Mouse (Mus musculus) adrenal gland (tissue): ENCODE measurements around the gene Sds.

ENCODE experiments used
- intact Hi-C: fragments of 180-260 bp; cut with DNase I; formaldehyde crosslinking; loops from one replicate; pipeline ENCODE4 v1.15.1; 2025

Sds gene

DNA sequence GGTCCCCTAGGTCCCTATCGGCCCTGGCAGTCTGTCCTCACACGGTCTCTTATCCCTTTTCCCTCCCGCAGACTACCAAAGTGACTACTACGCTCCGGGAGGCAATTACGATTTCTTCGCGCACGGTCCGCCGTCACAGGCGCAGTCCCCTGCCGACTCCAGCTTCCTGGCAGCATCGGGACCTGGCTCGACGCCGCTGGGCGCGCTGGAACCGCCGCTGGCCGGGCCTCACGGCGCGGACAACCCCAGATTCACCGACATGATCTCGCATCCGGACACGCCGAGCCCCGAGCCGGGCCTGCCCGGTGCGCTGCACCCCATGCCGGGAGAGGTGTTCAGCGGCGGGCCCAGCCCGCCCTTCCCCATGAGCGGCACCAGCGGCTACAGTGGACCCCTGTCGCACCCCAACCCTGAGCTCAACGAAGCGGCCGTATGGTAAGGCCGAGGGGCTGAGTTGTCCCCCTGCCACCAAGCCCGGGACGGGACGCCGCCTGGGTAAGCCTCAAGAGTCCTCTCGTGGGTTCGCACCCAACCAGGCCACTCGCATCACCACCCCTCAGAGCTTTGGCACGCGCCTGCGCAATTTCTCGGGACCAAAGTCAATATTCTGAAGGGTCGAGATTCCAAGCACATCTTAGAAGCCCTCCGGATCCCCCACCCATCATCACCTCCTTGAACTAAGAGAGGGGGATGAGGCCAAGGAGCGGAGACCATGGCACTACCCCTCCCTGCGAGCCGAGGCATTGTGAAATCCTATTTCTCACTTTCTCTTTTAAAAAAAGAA, 36.2 kb upstream of the Sds start:
- intact Hi-C loops, result loop anchor here (10.0 kb wide), 1 partner anchor 295 kb away; no protein-coding TSS in a partner anchor

DNA sequence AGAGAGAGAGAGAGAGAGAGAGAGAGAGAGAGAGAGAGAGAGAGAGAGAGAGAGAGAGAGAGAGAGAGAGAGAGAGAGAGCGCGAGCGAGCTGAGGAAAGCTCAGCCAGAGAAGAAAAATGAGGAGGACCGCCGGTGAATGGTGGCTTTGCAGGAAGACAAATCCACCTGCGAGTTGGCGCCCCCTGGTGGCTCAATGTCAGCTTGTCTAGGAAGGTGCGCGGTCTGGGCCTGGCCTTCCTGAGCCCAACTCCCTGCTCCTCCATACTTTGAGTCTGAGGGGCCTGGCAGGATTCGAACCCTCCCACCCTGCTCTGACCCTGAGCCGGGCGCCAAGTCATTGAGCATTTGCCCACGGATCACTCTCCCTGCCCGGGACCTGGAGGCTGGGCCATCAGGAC, 35.6 kb upstream of the Sds start:
- intact Hi-C loops, result loop anchor here (10.0 kb wide), 1 partner anchor 296 kb away; no protein-coding TSS in a partner anchor

DNA sequence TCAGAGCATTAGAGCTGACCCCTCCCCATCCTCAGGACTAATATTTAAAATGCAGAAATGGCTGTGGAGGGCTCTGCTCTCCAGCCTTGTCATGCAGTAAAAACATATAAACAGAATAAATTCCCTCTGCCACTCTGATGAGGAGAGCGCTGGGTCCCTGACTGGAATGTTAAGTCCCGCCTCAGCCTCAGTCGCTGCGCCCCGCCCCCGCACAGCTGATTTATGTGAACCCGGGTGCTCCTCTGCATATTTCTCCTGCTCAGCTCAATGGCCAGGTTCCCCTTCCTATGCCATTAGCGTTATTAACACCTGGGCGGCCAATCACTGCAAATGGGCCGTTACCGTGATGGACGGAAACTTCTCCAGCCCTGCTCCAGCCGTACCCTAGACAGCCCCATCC, 29.0 kb upstream of the Sds start:
- intact Hi-C loops, result loop anchor here (10.0 kb wide), 1 partner anchor 303 kb away; no protein-coding TSS in a partner anchor

DNA sequence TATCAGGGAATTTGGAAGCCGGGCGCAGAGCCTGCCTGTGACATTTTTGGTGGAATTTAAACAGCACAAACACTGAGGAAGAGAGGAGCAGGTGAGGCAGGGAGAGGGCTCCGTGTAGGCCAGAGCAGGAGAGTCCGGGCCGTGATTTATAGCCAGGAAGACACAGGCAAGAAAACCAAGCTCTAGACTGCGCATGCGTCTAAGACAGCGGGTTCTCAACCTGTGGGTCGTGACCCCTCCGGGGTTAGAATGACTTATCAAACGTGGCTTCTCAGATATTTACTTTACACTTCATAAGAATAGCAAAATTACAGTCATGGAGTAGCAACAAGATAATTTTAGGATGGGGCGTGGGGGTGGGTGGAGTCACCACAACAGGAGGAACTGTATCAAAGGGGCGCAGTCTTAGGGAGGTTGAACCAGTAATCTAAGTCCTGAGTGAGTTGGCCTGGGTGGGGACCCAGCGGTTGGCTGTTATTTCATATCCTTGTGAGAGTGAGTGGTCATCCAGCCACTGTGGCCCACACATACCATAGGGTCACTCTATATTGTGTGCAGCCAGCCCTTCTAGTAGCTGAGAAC, 21.5 kb upstream of the Sds start:
- intact Hi-C loops, result no loop called here

DNA sequence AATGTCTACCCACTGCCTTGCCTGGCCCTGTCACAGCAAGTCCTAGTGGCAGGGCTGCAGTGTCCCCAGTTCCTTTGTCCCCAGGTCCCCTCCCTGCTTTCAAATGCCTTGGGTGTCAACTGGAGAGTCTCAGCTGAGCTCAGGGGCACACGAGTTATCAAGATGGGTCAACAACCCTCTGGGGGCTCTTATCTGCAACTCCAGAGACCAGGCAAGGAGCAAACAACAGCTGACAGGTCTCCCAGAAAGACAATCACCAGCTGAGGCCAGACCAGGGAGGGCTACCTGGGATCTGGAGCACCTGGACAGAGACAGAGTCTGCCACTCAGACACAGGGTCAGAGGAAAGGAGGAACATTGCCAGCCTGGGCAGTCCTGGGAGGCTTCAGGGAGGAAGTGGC, 20.1 kb upstream of the Sds start:
- intact Hi-C loops, result no loop called here

DNA sequence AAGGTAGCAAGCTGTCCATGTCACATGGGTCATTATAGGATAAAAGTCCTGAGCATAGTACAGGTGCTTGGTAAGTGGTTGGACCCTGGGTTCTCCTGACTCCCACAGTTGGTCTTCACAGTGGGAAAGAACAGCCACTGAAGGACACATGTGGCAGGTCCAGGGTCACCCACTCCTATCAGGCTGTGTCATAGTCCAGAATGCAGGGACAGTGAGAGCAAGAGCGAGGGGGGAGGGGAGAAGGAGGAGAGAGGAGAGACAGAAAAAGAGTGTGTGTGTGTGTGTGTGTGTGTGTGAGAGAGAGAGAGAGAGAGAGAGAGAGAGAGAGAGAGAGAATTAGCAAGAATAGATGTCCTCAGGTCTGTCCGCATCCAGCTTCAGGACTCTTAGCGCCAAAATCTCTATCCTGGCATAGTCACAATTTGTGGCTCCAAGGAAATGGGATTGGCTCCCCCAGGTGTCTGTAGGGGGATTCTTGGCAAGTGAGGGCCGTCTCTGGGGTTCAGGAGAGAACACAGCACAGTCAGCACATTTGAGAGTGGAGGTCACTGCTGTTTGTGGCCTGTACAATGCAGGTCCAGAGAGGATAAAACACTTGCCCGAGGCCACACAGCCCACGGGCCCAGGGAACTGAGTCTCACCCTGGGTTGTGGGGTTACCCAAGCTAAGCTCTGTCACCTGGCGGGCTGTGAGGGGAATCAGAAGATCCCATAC, 19.3 kb upstream of the Sds start:
- intact Hi-C loops, result no loop called here

DNA sequence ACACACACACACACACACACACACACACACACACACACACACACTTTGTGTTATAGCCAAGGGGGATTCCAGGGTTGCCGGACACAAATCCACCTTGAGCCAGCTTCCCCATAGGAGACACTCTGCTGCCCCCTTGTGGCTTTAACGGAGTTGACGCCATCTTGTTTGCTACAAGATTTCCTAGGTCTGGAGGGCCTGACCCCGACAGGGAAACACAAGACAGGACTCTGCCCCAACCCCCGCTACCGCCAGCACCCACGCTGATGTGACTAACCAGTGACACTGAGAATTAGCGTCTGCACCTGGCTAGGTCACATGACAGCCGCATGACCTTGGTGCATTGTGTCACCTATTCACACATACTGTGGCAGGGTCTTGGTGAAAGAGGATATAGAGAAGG, 18.7 kb upstream of the Sds start:
- intact Hi-C loops, result no loop called here

DNA sequence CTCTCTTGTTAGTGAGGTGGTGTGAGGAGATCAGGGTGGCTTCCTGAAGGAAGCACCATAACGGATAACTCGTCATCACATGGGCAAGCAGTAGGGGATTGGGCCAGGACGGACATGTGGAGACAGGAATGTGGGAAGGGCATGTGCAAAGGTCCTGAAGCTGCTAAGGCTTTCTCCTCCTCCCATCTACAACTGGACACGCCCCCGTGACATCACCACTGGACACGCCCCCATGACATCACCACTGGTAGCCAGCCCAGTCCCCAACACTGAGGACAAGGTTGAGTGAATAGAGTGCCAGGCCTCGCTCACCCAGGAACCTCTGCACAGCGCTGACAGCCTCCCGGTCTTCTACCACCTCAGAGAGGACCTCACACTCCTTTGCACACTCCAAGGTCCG, 17.2 kb upstream of the Sds start:
- intact Hi-C loops, result no loop called here

DNA sequence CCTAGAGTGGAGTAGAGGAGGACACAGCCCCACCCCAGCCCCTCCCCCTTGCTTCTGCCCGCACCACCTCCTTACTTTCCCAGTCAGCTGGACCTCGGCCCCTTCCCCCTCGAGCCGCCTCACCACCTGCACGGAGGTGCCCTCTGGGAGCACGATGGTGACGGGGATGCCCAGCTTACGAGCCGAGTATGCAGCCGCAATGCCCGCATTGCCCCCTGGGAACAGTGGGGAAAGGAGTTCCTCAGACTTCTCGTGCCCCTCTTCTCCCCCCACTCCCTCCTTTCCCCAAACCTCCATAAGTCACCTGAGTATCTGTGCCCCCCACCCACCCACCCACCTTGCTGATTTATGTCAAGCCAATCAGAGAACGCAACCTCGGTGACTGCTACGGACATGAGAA, 14.4 kb upstream of the Sds start:
- intact Hi-C loops, result no loop called here

DNA sequence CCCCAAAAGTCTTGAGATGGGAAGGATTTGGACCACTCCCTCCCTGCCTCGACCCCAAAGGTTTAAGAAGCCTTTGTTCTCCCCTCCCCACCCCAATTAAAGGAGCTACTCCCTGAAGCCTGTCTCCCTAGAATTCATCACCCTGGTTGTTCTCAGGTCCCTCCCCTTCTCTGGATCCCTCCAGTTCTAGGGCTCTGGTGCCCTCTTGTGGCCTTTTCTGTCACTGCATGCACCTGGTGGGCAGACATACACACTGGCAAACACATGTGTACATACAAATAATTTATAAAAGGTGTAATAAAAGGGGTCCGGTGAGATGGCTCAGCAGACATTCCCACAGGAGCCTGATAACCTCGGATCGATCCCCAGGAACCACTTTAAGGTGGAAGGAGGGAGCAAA, 12.0 kb upstream of the Sds start:
- intact Hi-C loops, result no loop called here

DNA sequence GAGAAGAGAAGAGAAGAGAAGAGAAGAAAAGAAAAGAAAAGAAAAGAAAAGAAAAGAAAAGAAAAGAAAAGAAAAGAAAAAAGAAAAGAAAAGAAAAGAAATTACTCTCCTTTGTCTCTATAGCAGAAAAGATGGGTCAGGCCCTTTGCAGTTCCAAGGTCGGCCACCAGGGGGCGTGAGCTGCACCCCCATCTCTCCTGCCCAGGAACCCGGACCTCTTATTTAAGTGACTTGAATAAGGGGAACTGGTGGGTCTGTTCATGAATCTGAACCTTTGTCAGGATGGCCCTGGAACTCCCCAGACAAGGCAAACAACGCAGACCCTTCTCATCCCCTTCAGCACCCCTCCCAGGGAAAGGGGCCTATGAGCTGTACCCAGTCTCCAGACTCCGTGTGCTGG, 11.3 kb upstream of the Sds start:
- intact Hi-C loops, result no loop called here

DNA sequence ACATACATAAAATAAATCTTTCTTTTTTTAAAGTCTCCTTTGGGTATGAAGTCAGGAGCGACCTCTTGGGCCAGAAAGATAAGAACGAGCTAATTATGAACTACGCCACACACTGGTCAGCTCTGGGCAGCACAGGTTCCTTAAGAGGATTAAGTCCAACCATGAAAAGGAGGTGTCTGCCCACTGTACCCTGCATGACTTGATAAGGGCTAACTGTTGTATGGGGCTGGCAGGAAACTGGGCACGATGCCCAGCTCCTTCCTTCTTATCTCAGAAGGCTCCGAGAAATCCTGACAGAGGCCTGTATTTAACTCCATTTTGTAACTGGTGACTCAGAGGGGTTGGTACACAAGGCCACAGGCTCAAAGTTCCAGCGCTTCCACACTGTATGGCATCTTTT, 10.5 kb upstream of the Sds start:
- intact Hi-C loops, result no loop called here

DNA sequence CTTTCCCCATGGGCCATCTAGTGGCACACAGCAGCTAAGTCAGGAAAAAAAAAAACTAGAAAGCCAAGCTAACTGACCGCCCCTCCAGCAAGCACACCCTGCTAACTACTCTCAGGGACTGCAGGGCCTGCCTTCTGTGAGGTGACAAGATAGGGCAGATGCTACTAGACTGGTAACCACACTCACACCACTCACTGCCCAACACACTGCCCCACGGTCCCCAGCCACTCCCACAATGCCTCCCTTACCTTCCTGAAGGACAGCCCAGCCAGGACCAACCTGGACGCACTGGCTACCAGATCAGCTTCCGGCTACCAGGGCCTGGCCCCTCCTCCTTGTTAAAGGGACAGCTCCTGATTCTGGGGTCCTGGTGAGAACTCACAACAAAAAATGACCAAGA, 9.3 kb upstream of the Sds start:
- intact Hi-C loops, result no loop called here

DNA sequence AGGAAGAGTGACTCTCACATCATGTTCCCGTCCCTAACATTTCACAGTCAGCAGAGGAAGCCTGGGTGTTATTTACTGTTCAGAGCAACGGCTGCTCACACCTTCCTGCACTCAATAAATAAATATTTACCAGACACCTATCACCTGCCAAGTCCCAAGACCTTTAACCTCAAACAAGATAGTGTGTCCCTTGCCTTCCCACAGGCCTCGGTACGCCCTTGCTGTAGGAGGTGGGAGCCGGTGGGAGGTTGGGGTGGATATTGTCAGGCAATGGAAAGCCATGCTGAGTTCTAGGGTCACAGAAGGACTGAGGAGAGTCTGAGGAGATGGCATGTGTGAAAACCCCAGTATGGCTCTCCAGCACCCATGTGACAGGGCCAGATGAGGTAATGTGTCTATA, 8.0 kb upstream of the Sds start:
- intact Hi-C loops, result no loop called here

DNA sequence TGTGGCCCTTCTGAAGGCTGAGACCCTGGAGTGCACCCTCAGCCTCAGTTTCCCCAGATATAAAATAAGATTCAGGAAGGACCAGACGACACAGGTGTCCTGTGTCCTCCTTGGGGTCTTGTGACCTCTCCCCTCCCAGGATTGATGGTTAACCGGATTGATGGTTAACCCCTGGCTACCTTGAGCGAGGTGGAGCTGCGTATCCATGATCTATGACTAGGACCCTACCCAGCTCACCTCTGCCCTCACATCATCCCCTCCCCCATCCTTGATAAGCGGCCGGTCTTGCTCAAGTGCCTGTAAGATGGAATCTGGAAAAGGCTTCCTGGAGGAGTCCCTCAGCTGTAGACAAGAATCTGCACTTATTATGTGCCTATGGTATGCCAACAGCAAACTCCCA, 7.5 kb upstream of the Sds start:
- intact Hi-C loops, result no loop called here

DNA sequence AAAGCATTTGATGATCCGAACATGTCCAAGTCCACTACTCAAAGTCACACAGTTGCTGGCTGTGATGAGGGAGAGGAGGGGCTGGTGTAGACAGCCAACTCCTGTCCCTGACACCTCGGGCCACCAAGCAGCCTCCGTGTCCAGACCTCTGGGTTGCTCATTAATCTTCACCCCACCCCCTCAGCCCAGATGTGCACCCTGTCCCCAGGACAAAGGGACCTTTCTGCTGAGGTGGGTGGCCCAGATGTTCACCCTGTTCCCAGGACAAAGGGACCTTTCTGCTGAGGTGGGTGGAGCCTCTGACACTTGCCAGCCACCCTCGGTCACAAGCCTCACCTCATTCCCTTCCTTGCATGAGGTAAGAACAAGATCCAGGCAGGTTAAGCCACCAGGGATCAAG, 4.8 kb upstream of the Sds start:
- intact Hi-C loops, result no loop called here

DNA sequence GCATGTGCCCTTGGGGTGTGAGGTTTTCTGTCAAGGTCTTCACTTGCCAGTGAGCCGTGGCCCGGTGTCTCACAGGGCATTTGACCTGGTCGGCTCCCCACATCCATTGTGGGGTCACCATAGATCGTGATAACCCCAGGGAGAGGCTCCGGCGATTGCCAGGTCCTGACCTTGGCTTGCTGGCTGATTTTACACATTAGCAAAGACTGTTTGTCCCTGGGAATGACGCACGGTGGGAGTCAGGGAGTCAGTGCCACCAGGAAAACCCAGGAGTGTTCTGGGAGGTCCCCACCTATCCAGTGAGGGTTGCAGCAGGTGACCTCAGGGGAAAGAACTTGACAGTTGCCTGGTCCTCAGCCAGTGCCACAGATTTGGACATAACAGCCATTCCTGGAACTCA, 3.6 kb upstream of the Sds start, which contains the start of gene Sdsl:
Sdsl (minus strand) TSS at position 41 of the 400 bp plus-strand sequence.
- intact Hi-C loops, result no loop called here

DNA sequence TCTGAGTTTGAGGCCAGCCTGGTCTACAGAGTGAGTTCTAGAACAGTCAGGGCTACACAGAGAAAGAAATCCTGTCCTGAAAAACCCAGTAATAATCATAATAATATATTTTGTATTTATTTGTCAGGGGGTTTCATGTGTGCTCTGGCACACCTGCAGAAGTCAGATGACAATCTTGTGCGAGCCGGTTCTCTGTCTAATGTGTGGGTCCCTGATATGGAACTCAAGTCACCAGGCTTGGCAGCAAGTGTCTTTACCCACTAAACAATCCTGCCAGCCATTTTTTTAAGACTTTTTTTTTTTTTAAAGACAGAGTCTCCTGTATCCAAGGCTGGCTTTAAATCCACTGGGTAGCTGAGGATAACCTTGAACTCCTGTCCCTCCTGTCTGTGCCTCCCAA, 3.0 kb upstream of the Sds start:
- intact Hi-C loops, result no loop called here

DNA sequence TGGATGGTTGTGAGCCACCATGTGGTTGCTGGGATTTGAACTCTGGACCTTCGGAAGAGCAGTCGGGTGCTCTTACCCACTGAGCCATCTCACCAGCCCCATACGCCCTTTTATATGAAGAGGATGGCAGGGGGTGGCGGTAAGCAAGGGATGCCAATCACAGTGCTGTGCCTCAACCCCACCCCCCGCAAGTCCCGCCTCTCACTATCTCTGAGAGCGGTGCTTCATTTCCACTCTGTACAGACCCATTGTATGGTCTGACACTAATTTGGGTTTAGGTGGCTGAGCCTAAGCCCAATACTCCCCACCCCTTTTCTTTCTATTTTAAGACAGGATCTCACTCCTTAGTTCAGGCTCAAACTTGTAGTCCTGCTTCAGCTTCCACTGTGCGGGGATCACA, 465 bp upstream of the Sds start:
- intact Hi-C loops, result no loop called here

DNA sequence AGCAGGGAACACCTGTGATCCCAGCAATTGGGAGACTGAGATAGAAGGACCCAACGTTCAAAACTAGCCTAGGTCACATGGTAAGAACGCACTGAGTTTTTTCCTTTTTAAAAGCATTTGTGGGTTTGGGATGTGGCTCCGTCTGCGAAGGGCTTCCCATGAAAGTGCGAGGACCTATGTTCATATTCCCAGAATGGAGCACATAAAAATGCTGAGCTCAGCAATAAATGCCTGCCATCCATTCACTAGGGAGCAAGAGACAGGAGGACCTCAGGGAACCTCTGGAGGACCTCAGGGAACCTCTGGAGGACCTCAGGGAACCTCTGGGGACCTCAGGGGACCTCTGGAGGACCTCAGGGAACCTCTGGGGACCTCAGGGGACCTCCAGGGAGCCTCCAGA, 1.7 kb downstream of the Sds start:
- intact Hi-C loops, result no loop called here

DNA sequence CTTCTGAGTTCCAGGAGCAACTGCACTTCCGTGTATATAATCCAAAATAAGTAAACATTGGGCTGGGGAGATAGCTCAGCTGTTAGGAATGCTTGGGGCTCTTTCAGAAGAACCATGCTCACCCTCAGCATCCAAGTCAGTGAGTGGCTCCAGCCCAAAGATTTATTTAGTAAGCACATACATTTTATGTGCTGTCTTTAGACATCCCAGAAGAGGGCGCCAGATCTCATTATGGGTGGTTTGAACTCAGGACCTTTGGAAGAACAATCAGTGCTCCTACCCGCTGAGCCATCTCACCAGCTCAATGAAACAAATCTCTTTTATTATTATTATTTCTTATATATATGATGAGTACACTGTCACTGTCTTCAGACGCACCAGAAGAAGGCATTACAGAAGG, 3.2 kb downstream of the Sds start:
- intact Hi-C loops, result no loop called here

DNA sequence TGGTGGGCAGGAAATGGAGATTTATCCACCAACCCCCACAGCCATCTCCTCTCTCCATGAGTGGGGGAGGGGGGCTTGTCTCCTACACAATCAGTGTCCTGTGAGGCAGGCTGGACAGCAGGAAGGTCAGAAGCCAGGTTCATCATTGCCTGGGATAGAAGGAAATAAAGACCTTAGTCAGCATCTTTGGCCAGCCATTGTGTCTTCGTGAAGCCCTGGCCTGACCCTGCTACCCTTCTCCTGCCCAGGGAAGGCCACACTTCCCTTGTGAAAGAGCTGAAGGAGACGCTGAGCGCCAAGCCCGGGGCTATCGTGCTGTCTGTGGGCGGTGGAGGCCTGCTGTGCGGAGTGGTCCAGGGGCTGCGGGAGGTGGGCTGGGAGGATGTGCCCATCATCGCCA, 4.9 kb downstream of the Sds start:
- intact Hi-C loops, result no loop called here

DNA sequence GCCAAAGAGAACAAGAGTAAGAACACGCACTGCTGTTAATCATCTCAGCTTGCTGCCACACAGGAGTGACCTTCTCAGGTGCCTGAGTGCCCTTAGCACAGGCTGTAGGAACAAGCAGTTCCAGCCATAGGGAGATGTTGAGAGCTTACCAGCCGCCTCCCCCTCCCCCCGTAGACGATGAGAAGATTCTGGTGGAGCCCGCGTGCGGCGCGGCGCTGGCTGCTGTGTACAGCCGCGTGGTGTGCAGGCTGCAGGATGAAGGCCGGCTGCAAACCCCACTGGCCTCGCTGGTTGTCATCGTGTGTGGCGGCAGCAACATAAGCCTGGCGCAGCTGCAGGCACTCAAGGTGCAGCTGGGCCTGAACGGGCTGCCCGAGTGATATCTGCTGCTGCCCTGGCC, 7.1 kb downstream of the Sds start:
- intact Hi-C loops, result no loop called here
